Mouse (Mus musculus) intestine, embryonic 16.5 days (tissue): ENCODE measurements around the gene Usp35. TPM values are rescaled to one million over a fixed set of nuclear protein-coding genes. Genes with fewer than 3 reads are reported as not detected.

Experiments
- polyA plus RNA-seq: library from polyadenylated mRNA; unstranded; fragments of >200 nt; fragmentation: Nextera tagmentation; extraction: Ambion mirVana; gene quantifications from 2 replicates; pipeline ENCODE4 v1.2.1, GENCODE M21; 2015

The Usp35 gene
- polyA plus RNA-seq, 1 experiment from 2014 or later: 0.54 TPM

Other genes starting within 250 kb of the Usp35 start
- gene Kctd21, start 307 bp upstream of the Usp35 start, polyA plus RNA-seq: 4.1 and 4.4 TPM in 2 replicates
- 51.3 and 55.7 TPM in 2 replicates for gene Alg8, start 39.6 kb upstream of the Usp35 start, polyA plus RNA-seq
- 377 and 385 TPM in 2 replicates for gene Ndufc2, start 68.0 kb upstream of the Usp35 start, polyA plus RNA-seq
- 0.40 and 0.45 TPM in 2 replicates for gene Thrsp, start 85.7 kb upstream of the Usp35 start, polyA plus RNA-seq
- gene Kctd14, start 119.3 kb upstream of the Usp35 start, polyA plus RNA-seq: 6.8 and 7.3 TPM in 2 replicates
- gene Ints4, start 148.9 kb upstream of the Usp35 start, polyA plus RNA-seq: 38.7 and 41.2 TPM in 2 replicates
- gene Aamdc, start 247.5 kb upstream of the Usp35 start, polyA plus RNA-seq: 78.6 and 81.8 TPM in 2 replicates
- gene Rsf1, start 247.9 kb upstream of the Usp35 start, polyA plus RNA-seq: 11.9 and 16.0 TPM in 2 replicates